Mouse (Mus musculus) myocyte (in vitro differentiated cells): Measurements from ENCODE around the gene Lsm4. TPM values are rescaled to one million over a fixed set of nuclear protein-coding genes. Genes with fewer than 3 reads are reported as not detected.

Source experiments
- H3K27me3 ChIP-seq: one replicate; pipeline ENCODE4 v1.6.1; 2011; ENCODE audit not compliant: control insufficient read depth, insufficient read depth, insufficient read length
- H3K36me3 ChIP-seq: one replicate; pipeline ENCODE4 v1.6.1; 2011; ENCODE audit not compliant: control insufficient read depth, insufficient read depth
- H3K4me2 ChIP-seq: one replicate; pipeline ENCODE4 v1.6.1; 2011; ENCODE audit warnings: low read depth, control low read depth
- H3K4me3 ChIP-seq: one replicate; pipeline ENCODE4 v1.5.1; 2011; ENCODE audit warnings: mild to moderate bottlenecking, control low read depth, moderate library complexity
- H3K79me2 ChIP-seq: one replicate; pipeline ENCODE4 v1.6.1; 2011; ENCODE audit not compliant: control insufficient read depth, insufficient read depth
- H3ac ChIP-seq: one replicate; pipeline ENCODE4 v1.6.1; 2011; ENCODE audit not compliant: control insufficient read depth, insufficient read length
- CEBPB ChIP-seq: IDR thresholded peaks from 2 replicates; pipeline ENCODE4 v1.6.1; 2011; ENCODE audit warnings: mild to moderate bottlenecking, moderate library complexity; ENCODE audit not compliant: poor library complexity, insufficient read depth, severe bottlenecking
- E2F4 ChIP-seq: IDR thresholded peaks from one replicate; pipeline ENCODE4 v1.6.1; 2011; ENCODE audit warnings: mild to moderate bottlenecking, control low read depth, moderate library complexity; ENCODE audit not compliant: insufficient read depth
- MAX ChIP-seq: IDR thresholded peaks from one replicate; pipeline ENCODE4 v1.6.1; 2011; ENCODE audit warnings: low read depth, mild to moderate bottlenecking, control low read depth
- MYOD1 ChIP-seq, 3 experiments: IDR thresholded peaks; one replicate each; pipeline ENCODE4 v1.6.1; 2011; ENCODE audit warnings: control low read depth in 2 of 3, low read depth in 2 of 3, mild to moderate bottlenecking in 2 of 3, moderate library complexity in 1 of 3; ENCODE audit not compliant: insufficient read length in 2 of 3, control insufficient read depth in 1 of 3
- MYOG ChIP-seq, 3 experiments: IDR thresholded peaks; one replicate each; pipeline ENCODE4 v1.6.1; 2011; ENCODE audit warnings: control low read depth in 2 of 3, low read depth in 2 of 3, mild to moderate bottlenecking in 2 of 3; ENCODE audit not compliant: insufficient read length in 2 of 3, control insufficient read depth in 1 of 3, insufficient read depth in 1 of 3
- POLR2A ChIP-seq: IDR thresholded peaks from one replicate; pipeline ENCODE4 v1.6.1; 2011; ENCODE audit warnings: low read depth, mild to moderate bottlenecking, control low read depth, moderate library complexity; ENCODE audit not compliant: insufficient read length
- POLR2AphosphoS2 ChIP-seq: IDR thresholded peaks from one replicate; pipeline ENCODE4 v1.6.1; 2011; ENCODE audit warnings: low read depth, control low read depth; ENCODE audit not compliant: insufficient read length
- REST ChIP-seq: IDR thresholded peaks from one replicate; pipeline ENCODE4 v1.6.1; 2011; ENCODE audit warnings: mild to moderate bottlenecking, control low read depth, moderate library complexity; ENCODE audit not compliant: insufficient read depth, insufficient read length
- SRF ChIP-seq: IDR thresholded peaks from one replicate; pipeline ENCODE4 v1.6.1; 2011; ENCODE audit warnings: low read depth; ENCODE audit not compliant: control insufficient read depth, insufficient read length
- TCF12 ChIP-seq: IDR thresholded peaks from one replicate; pipeline ENCODE4 v1.6.1; 2011; ENCODE audit warnings: mild to moderate bottlenecking, control low read depth; ENCODE audit not compliant: poor library complexity, insufficient read depth, severe bottlenecking
- TCF3 ChIP-seq: IDR thresholded peaks from one replicate; pipeline ENCODE4 v1.6.1; 2011; ENCODE audit warnings: low read depth, control low read depth; ENCODE audit not compliant: insufficient read length
- USF1 ChIP-seq: IDR thresholded peaks from one replicate; pipeline ENCODE4 v1.6.1; 2011; ENCODE audit warnings: low read depth, mild to moderate bottlenecking, control low read depth, moderate library complexity
- polyA plus RNA-seq: library from polyadenylated mRNA; unstranded; fragments of >200 nt; fragmentation: generic; extraction: Trizol; gene quantifications from one replicate; pipeline ENCODE4 v1.2.1, GENCODE M21; 2012; ENCODE audit warnings: missing spikeins

Gene Lsm4
- polyA plus RNA-seq, 1 experiment, result 178 TPM

DNA sequence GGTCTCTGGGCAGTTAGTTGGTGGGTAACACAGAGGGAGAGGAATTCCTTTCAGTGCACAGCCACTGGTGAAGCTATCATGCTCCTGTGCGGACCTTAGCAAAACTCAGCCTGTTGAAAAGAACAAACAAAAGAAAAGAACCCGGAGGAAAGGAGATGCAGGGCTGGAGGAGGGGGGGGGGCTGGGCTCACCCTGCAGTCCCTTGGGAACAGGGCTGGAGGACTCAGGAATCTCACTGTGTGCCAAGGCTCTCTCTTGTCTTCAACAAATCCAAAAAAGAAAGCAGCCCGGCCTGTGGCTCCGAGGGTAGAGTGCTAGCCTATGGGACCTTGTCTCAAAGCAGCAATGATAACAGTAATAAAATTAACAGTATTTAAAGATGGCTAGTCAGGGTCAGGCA is 9.4 kb upstream of the Lsm4 start:
- Histone ChIP-seq H3K27me3 (no peaks in the 10 kb centered on the region), H3K4me2 (no peak overlapping the region), H3K36me3 (no peaks in the 10 kb centered on the region), H3K4me3 (no peak overlapping the region), H3K79me2 (peaks cover 6% of the 10 kb centered on the region), H3ac (no peak overlapping the region)
- TF ChIP-seq POLR2A (no peak), E2F4 (no peak), POLR2AphosphoS2 (no peak), MYOG (IDR thresholded peaks at IDR 0.05; ENCODE audit: control insufficient read depth in 1 of 3, insufficient read depth in 1 of 3, insufficient read length in 2 of 3, low read depth in 2 of 3) (no peak), SRF (no peak)

DNA sequence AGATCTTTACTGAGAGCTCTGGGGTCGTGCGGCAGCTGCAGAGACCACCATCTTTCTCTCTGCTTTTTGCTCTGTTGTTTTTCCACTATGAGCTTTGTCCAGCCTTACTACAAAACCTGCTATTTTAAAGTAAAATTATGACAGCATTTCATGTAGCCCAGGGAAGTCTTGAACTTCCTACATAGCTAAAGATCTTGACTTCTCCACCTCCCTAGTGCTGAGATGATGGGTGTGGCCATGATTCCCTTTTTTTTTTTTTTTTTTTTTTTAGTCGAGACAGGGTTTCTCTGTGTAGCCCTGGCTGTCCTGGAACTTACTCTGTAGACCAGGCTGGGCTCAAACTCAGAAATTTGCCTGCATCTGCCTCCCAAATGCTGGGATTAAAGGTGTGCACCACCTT is 8.4 kb upstream of the Lsm4 start:
- Histone ChIP-seq H3K4me2 (no peak overlapping the region), H3K27me3 (no peaks in the 10 kb centered on the region), H3K4me3 (no peak overlapping the region), H3K36me3 (no peaks in the 10 kb centered on the region), H3K79me2 (no peaks in the 10 kb centered on the region), H3ac (no peak overlapping the region)
- TF ChIP-seq POLR2AphosphoS2, result no peak
- no peak for TF ChIP-seq SRF
- TF ChIP-seq MAX, result no peak
- TF ChIP-seq TCF12, result no peak
- TF ChIP-seq REST, result no peak
- TF ChIP-seq CEBPB, result no peak
- no peak for TF ChIP-seq POLR2A
- TF ChIP-seq E2F4, result no peak
- no peak for TF ChIP-seq MYOD1 (IDR thresholded peaks at IDR 0.05; ENCODE audit: control insufficient read depth in 1 of 3, insufficient read length in 2 of 3, low read depth in 2 of 3)

DNA sequence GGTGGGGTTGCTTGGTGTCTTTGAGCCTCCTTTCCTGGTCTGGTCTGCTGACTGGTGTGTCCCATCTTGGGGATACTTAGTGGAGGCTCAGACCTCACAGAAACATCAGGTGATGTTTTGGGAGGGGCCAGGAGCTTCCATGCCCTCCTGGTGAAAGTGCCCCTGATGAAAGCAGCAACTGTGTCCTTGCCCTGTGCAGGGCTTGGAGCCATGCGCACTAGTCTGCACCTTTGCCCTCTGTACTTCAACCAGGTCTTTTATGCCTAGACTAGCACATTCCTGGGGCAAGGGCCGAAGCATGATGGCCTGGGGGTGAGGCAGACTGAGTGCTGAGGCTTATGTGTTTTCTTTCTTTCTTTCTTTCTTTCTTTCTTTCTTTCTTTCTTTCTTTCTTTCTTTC is 7.4 kb upstream of the Lsm4 start:
- no peak for TF ChIP-seq TCF3
- no peak for TF ChIP-seq POLR2A
- TF ChIP-seq MYOG (IDR thresholded peaks at IDR 0.05; ENCODE audit: control insufficient read depth in 1 of 3, insufficient read depth in 1 of 3, insufficient read length in 2 of 3, low read depth in 2 of 3), result no peak
- TF ChIP-seq POLR2AphosphoS2, result no peak
- no peak for TF ChIP-seq CEBPB
- no peak for TF ChIP-seq USF1
- no peak for TF ChIP-seq MAX
- TF ChIP-seq TCF12, result no peak
- no peak for TF ChIP-seq E2F4
- no peak for TF ChIP-seq MYOD1 (IDR thresholded peaks at IDR 0.05; ENCODE audit: control insufficient read depth in 1 of 3, insufficient read length in 2 of 3, low read depth in 2 of 3)
- TF ChIP-seq REST, result no peak
- no peak for TF ChIP-seq SRF
- Histone ChIP-seq H3K27me3 (no peaks in the 10 kb centered on the region), H3K4me3 (no peak overlapping the region)

DNA sequence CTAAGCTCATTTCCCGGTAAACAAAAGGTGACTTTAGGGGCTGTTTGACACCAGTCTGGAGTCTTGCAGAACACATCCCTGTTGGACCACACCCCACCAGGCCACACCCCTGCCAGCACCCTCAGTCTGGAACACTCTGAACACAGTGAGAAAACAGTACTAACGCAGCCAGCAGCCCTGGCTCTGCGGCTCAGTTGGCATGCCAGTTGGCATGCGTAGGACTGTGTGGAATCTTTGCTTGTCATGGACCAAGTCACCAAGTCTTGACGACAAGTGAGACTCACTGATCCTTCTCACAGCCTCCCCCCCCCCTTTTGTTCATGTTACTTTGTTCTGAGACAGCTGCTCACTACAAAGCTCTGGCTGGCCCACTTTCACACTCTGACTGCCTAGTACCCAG is 6.0 kb upstream of the Lsm4 start:
- Histone ChIP-seq H3ac (no peak overlapping the region), H3K4me2 (peak overlapping the region; percentile 27), H3K79me2 (no peaks in the 10 kb centered on the region), H3K4me3 (no peak overlapping the region), H3K27me3 (no peaks in the 10 kb centered on the region), H3K36me3 (no peaks in the 10 kb centered on the region)
- TF ChIP-seq MYOD1 (IDR thresholded peaks at IDR 0.05; ENCODE audit: control insufficient read depth in 1 of 3, insufficient read length in 2 of 3, low read depth in 2 of 3) (peak in 1 of 3 experiments; percentile 45), POLR2A (peak; percentile 28), MYOG (IDR thresholded peaks at IDR 0.05; ENCODE audit: control insufficient read depth in 1 of 3, insufficient read depth in 1 of 3, insufficient read length in 2 of 3, low read depth in 2 of 3) (peak in 1 of 3 experiments; percentile 61), TCF12 (no peak)

More for the DNA sequence above, 7.4 kb upstream of the Lsm4 start:
- Histone ChIP-seq H3K79me2 (no peaks in the 10 kb centered on the region), H3ac (no peak overlapping the region), H3K36me3 (no peaks in the 10 kb centered on the region), H3K4me2 (no peak overlapping the region)

DNA sequence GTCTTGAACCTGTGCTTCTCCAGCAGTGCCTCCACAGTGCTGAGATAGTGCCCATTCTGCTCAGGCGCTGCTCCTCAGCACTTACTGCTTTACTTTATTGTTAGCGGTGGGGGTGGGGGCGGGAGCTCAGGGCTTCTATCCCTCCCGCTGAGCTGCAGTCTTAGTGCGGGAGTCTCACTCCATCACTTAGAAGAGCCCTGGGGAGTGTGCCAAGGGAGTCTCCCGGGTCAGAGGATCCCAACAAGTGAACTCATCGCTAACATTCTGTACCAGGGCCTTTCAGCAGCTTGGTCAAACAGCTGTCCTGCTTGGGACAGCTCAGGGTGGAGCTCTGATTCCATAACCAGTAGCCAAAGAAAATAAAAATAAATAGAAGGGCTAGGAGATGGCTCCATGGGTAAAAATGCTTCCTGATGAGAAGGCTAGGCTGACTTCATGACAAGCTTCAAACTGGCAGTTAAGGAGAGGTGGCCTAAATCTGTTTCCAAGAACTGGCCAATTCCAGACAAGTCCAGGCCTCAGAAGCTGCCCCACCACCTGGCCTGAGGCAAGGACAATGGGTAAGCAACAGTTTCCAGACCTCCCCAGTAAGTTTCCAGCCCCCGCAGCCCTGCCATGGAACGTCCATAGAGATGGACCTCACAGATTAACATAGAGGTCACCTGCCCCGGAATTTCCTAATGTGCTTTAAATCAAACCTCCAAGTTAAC is 1.3 kb upstream of the Lsm4 start:
- Histone ChIP-seq H3ac (no peak overlapping the region), H3K36me3 (no peaks in the 10 kb centered on the region), H3K79me2 (peaks cover 29% of the 10 kb centered on the region), H3K27me3 (no peaks in the 10 kb centered on the region), H3K4me2 (peak overlapping the region; percentile 79), H3K4me3 (no peak overlapping the region)
- peak; percentile 55 for TF ChIP-seq TCF12
- peak in 2 of 3 experiments; percentile 73 to 92 for TF ChIP-seq MYOG (IDR thresholded peaks at IDR 0.05; ENCODE audit: control insufficient read depth in 1 of 3, insufficient read depth in 1 of 3, insufficient read length in 2 of 3, low read depth in 2 of 3)
- no peak for TF ChIP-seq CEBPB
- TF ChIP-seq MYOD1 (IDR thresholded peaks at IDR 0.05; ENCODE audit: control insufficient read depth in 1 of 3, insufficient read length in 2 of 3, low read depth in 2 of 3), result peak in 2 of 3 experiments; percentile 61 to 75
